16 mouse cellular contexts compared by ENCODE assay signal in genomic region chr13:95113763-95114162, GRCm38 (mm10).
DNase-seq lines count a peak whose midpoint lies in the region; ATAC-seq and TF ChIP-seq lines count a peak whose summit lies in the region.
"Had no signal": no experiment of that assay in that cellular context is flagged by ENCODE, and none has a peak within 500 bp of the region (broad histone marks: within the 10 kb centered on the region; RNA-seq: fewer than 3 reads in every experiment).

No protein-coding gene starts in this region.

- no peak overlapping the region for H3K4me3 ChIP-seq in liver, embryonic 13.5 days (replicated peaks)
- H3K4me3 ChIP-seq in liver, embryonic 11.5 days (ENCODE audit: low read depth, low read length) = no peak overlapping the region
- H3K4me3 ChIP-seq in intestine, embryonic 16.5 days (ENCODE audit: low read length) = no peak overlapping the region
- no peak overlapping the region for H3K4me3 ChIP-seq in lung, embryonic 14.5 days (ENCODE audit: low read depth, low read length)
- no peak overlapping the region for H3K4me3 ChIP-seq in stomach, embryonic 14.5 days (ENCODE audit: low read depth, low read length)
- no peak overlapping the region for H3K4me3 ChIP-seq in gastrocnemius, adult 2 months
- H3K4me3 ChIP-seq: erythroblast, embryonic 14.5 days; heart, embryonic 10.5 days; hindbrain, embryonic 12.5 days had no signal

- TF ChIP-seq CTCF in lung, embryonic 14.5 days (IDR thresholded peaks at IDR 0.05; ENCODE audit: low read depth) = no peak
- TF ChIP-seq CTCF in gastrocnemius, adult 2 months (IDR thresholded peaks at IDR 0.05) = no peak

- no peak overlapping the region for H3K4me2 ChIP-seq in liver, embryonic 13.5 days
- no peak overlapping the region for H3K4me2 ChIP-seq in liver, embryonic 11.5 days
- no peak overlapping the region for H3K4me2 ChIP-seq in intestine, embryonic 16.5 days (ENCODE audit: low read depth, low read length)
- H3K4me2 ChIP-seq in lung, embryonic 14.5 days = no peak overlapping the region
- H3K4me2 ChIP-seq in stomach, embryonic 14.5 days (replicated peaks; ENCODE audit: low read depth, low read length) = no peak overlapping the region
- H3K4me2 ChIP-seq: hindbrain, embryonic 12.5 days had no signal

- no peaks in the 10 kb centered on the region for H3K9me3 ChIP-seq in liver, embryonic 13.5 days (replicated peaks)
- no peaks in the 10 kb centered on the region for H3K9me3 ChIP-seq in liver, embryonic 11.5 days (ENCODE audit: control insufficient read depth, low read length)
- H3K9me3 ChIP-seq in intestine, embryonic 16.5 days (ENCODE audit: control insufficient read depth, low read length) = no peaks in the 10 kb centered on the region
- no peaks in the 10 kb centered on the region for H3K9me3 ChIP-seq in lung, embryonic 14.5 days (ENCODE audit: low read depth, low read length)
- H3K9me3 ChIP-seq in stomach, embryonic 14.5 days (ENCODE audit: control insufficient read depth, low read depth, low read length) = no peaks in the 10 kb centered on the region
- H3K9me3 ChIP-seq: heart, embryonic 10.5 days; hindbrain, embryonic 12.5 days had no signal

- WGBS in liver, embryonic 13.5 days (ENCODE audit: insufficient replicate concordance) = 30% methylated on average over 5 of the region's 5 CpGs
- WGBS in liver, embryonic 11.5 days = 40% methylated on average over 5 of the region's 5 CpGs
- 22% methylated on average over 5 of the region's 5 CpGs for WGBS in intestine, embryonic 16.5 days
- 6% methylated on average over 5 of the region's 5 CpGs for WGBS in lung, embryonic 14.5 days
- WGBS in stomach, embryonic 14.5 days = 24% methylated on average over 5 of the region's 5 CpGs

- peak; percentile 57; the same call in 1 of the 2 replicates for ATAC-seq in liver, embryonic 13.5 days (ENCODE audit: low read depth)
- no peak for ATAC-seq in liver, embryonic 11.5 days (replicated peaks; ENCODE audit: low FRiP score)
- peak; percentile 97 for ATAC-seq in intestine, embryonic 16.5 days
- ATAC-seq in lung, embryonic 14.5 days (ENCODE audit: insufficient read depth) = peak; percentile 92
- ATAC-seq in stomach, embryonic 14.5 days (ENCODE audit: insufficient number of reproducible peaks, insufficient read depth, low FRiP score, low read depth) = peak; percentile 95

- H3K9ac ChIP-seq in liver, embryonic 13.5 days = no peak overlapping the region
- no peak overlapping the region for H3K9ac ChIP-seq in liver, embryonic 11.5 days (ENCODE audit: low read depth, low read length)
- no peak overlapping the region for H3K9ac ChIP-seq in intestine, embryonic 16.5 days (ENCODE audit: low read depth, low read length)
- no peak overlapping the region for H3K9ac ChIP-seq in lung, embryonic 14.5 days
- H3K9ac ChIP-seq in stomach, embryonic 14.5 days (replicated peaks; ENCODE audit: low read depth, low read length) = no peak overlapping the region
- H3K9ac ChIP-seq: hindbrain, embryonic 12.5 days had no signal

- H3K4me1 ChIP-seq in liver, embryonic 13.5 days (replicated peaks) = peaks cover 8% of the 10 kb centered on the region; the same call in 1 of the 2 replicates
- H3K4me1 ChIP-seq in liver, embryonic 11.5 days (replicated peaks; ENCODE audit: control insufficient read depth, insufficient read depth, low read length) = no peaks in the 10 kb centered on the region
- H3K4me1 ChIP-seq in intestine, embryonic 16.5 days (ENCODE audit: control insufficient read depth, insufficient read depth, low read length) = peaks cover 14% of the 10 kb centered on the region
- H3K4me1 ChIP-seq in lung, embryonic 14.5 days (ENCODE audit: insufficient read depth) = peaks cover 11% of the 10 kb centered on the region
- H3K4me1 ChIP-seq in stomach, embryonic 14.5 days (ENCODE audit: control insufficient read depth, insufficient read depth, low read length) = no peaks in the 10 kb centered on the region
- H3K4me1 ChIP-seq: hindbrain, embryonic 12.5 days had no signal

- H3K36me3 ChIP-seq in liver, embryonic 13.5 days = no peaks in the 10 kb centered on the region
- H3K36me3 ChIP-seq in liver, embryonic 11.5 days (ENCODE audit: control insufficient read depth, insufficient read depth, low read length) = no peaks in the 10 kb centered on the region
- H3K36me3 ChIP-seq in intestine, embryonic 16.5 days (ENCODE audit: control insufficient read depth, insufficient read depth, low read length) = no peaks in the 10 kb centered on the region
- no peaks in the 10 kb centered on the region for H3K36me3 ChIP-seq in lung, embryonic 14.5 days (ENCODE audit: insufficient read depth)
- H3K36me3 ChIP-seq in stomach, embryonic 14.5 days (ENCODE audit: control insufficient read depth, insufficient read depth, low read length) = no peaks in the 10 kb centered on the region
- H3K36me3 ChIP-seq: heart, embryonic 10.5 days; hindbrain, embryonic 12.5 days had no signal

- intact Hi-C loops in gastrocnemius, adult 2 months (cut with DNase I) = no loop called here

- no peak overlapping the region for H3K27ac ChIP-seq in liver, embryonic 13.5 days
- H3K27ac ChIP-seq in liver, embryonic 11.5 days (ENCODE audit: low read depth, low read length) = no peak overlapping the region
- peak overlapping the region; percentile 60 for H3K27ac ChIP-seq in intestine, embryonic 16.5 days (ENCODE audit: low read length)
- 0 out of 2 replicates have a peak overlapping the region, but pooled peaks have one; percentile 5 for H3K27ac ChIP-seq in lung, embryonic 14.5 days (ENCODE audit: low read depth)
- H3K27ac ChIP-seq in stomach, embryonic 14.5 days (ENCODE audit: low read length) = no peak overlapping the region
- H3K27ac ChIP-seq in gastrocnemius, adult 2 months = no peak overlapping the region
- H3K27ac ChIP-seq: heart, embryonic 10.5 days; hindbrain, embryonic 12.5 days had no signal

- no peak for DNase-seq in liver, embryonic 13.5 days
- no peak for DNase-seq in liver, embryonic 11.5 days (ENCODE audit: low spot score)
- peak; percentile 85 for DNase-seq in lung, embryonic 14.5 days
- no peak for DNase-seq in gastrocnemius, adult 2 months
- DNase-seq in frontal cortex, postnatal 25 days (ENCODE audit: low spot score in 2 of 2) = no peak
- DNase-seq: adrenal gland, postnatal 14 days; cerebellum, adult 18-20 months; embryo, embryonic 11 days; kidney, adult 9 months; right cerebral cortex, postnatal 4 days; thymus, adult 18-20 months had no signal

- no peaks in the 10 kb centered on the region for H3K27me3 ChIP-seq in liver, embryonic 13.5 days
- H3K27me3 ChIP-seq in liver, embryonic 11.5 days (replicated peaks; ENCODE audit: control insufficient read depth, insufficient read depth, low read length) = no peaks in the 10 kb centered on the region
- H3K27me3 ChIP-seq in intestine, embryonic 16.5 days (replicated peaks; ENCODE audit: control insufficient read depth, insufficient read depth, low read length) = no peaks in the 10 kb centered on the region
- H3K27me3 ChIP-seq in lung, embryonic 14.5 days (ENCODE audit: insufficient read depth, low read length) = no peaks in the 10 kb centered on the region
- no peaks in the 10 kb centered on the region for H3K27me3 ChIP-seq in stomach, embryonic 14.5 days (ENCODE audit: control insufficient read depth, insufficient read depth, low read length)
- H3K27me3 ChIP-seq: hindbrain, embryonic 12.5 days had no signal

Comparison
In these comparisons a context has a peak if more than half of its experiments do, and no peak if none do; other contexts are left out.
1. H3K27ac ChIP-seq: peak in intestine, embryonic 16.5 days (single experiment) and lung, embryonic 14.5 days (single experiment); none in liver, embryonic 13.5 days (single experiment), liver, embryonic 11.5 days (single experiment), stomach, embryonic 14.5 days (single experiment) and gastrocnemius, adult 2 months (single experiment).